Mouse (Mus musculus): Measurements from ENCODE around the gene Efemp1.

Efemp1 gene

GRCm38 (mm10) chr11:28934449-28934848 is 81.4 kb downstream of the Efemp1 start:
- no peak for DNase-seq (ENCODE audit: low read depth in 2 of 2, low spot score in 2 of 2)

GRCm38 (mm10) chr11:28939651-28940050 is 86.6 kb downstream of the Efemp1 start:
- DNase-seq (ENCODE audit: low read depth in 2 of 2, low spot score in 2 of 2), result no peak

- no peak for DNase-seq (ENCODE audit: low read depth in 2 of 2, low spot score in 2 of 2)
Observed at GRCm38 (mm10) chr11:28951586-28952210, 98.7 kb downstream of the Efemp1 start.

GRCm38 (mm10) chr11:28954673-28955304 is 101.8 kb downstream of the Efemp1 start:
- DNase-seq (ENCODE audit: low read depth in 2 of 2, low spot score in 2 of 2), result no peak

- DNase-seq (ENCODE audit: low read depth in 2 of 2, low spot score in 2 of 2), result no peak
Observed at GRCm38 (mm10) chr11:28955305-28955701, 102.3 kb downstream of the Efemp1 start.

GRCm38 (mm10) chr11:28961381-28961780 is 108.4 kb downstream of the Efemp1 start:
- DNase-seq (ENCODE audit: low read depth in 2 of 2, low spot score in 2 of 2), result no peak

Data from CD8-positive naive resting alpha-beta T cell, adult 2 months (primary cell).